Mouse (Mus musculus) neural tube, embryonic 11.5 days (tissue): ENCODE measurements at regions not wholly inside any gene's neighbourhood (a gene's known extent, or its start where the extent isn't known, plus 50 kb on each side); places are given as distances from the start of the nearest gene placed in this dataset.

Experiments
- ATAC-seq: fragments of 200-750 bp; cut with Nextera tagmentation; 2 replicates; pipeline ENCODE4 v1.8.0; 2017; ENCODE audit warnings: moderate number of reproducible peaks, mild to moderate bottlenecking, moderate TSS enrichment, moderate library complexity; ENCODE audit not compliant: insufficient read depth, low FRiP score, low TSS enrichment
- DNase-seq: peaks from one replicate; pipeline ENCODE4 v3.0.0-alpha.2; 2015; ENCODE audit warnings: low spot score
- H3K27ac ChIP-seq: fragments of 300-500 bp; sonication (generic); 2 replicates; pipeline ENCODE4 v1.5.1; 2014; ENCODE audit warnings: low read depth, mild to moderate bottlenecking, low read length
- H3K27me3 ChIP-seq: fragments of 300-500 bp; sonication (generic); 2 replicates; pipeline ENCODE4 v1.6.1; 2014; ENCODE audit warnings: mild to moderate bottlenecking, low read length, mixed read lengths; ENCODE audit not compliant: control insufficient read depth, insufficient read depth
- H3K36me3 ChIP-seq: fragments of 300-500 bp; sonication (generic); 2 replicates; pipeline ENCODE4 v1.6.1; 2014; ENCODE audit warnings: mild to moderate bottlenecking, low read length, moderate library complexity, mixed read lengths; ENCODE audit not compliant: control insufficient read depth, insufficient read depth
- H3K4me1 ChIP-seq: fragments of 300-500 bp; sonication (generic); 2 replicates; pipeline ENCODE4 v1.6.1; 2014; ENCODE audit warnings: low read length, mixed read lengths; ENCODE audit not compliant: control insufficient read depth, insufficient read depth
- H3K4me2 ChIP-seq: fragments of 300-500 bp; sonication (generic); 2 replicates; pipeline ENCODE4 v1.6.1; 2014; ENCODE audit warnings: low read depth, mild to moderate bottlenecking, moderate library complexity
- H3K4me3 ChIP-seq: fragments of 300-500 bp; sonication (generic); 2 replicates; pipeline ENCODE4 v1.5.1; 2014; ENCODE audit warnings: low read depth, low read length
- H3K9ac ChIP-seq: fragments of 300-500 bp; sonication (generic); 2 replicates; pipeline ENCODE4 v1.6.1; 2014; ENCODE audit warnings: mild to moderate bottlenecking, low read length
- H3K9me3 ChIP-seq: fragments of 300-500 bp; sonication (generic); 2 replicates; pipeline ENCODE4 v1.6.1; 2016; ENCODE audit warnings: low read length; ENCODE audit not compliant: control insufficient read depth
- WGBS: fragments of 180-500 bp; shearing (Covaris S2); extraction: QIAGEN DNeasy Blood & Tissue Kit; methylation state at CpG from one replicate; pipeline ENCODE4 v1.1.7; 2014; 5-methylcytosine and 5-hydroxymethylcytosine counted together

- Histone ChIP-seq H3K9me3 (no peaks in the 10 kb centered on the region), H3K27me3 (no peaks in the 10 kb centered on the region), H3K27ac (no peak overlapping the region), H3K4me1 (no peaks in the 10 kb centered on the region), H3K36me3 (no peaks in the 10 kb centered on the region), H3K4me3 (no peak overlapping the region), H3K9ac (no peak overlapping the region), H3K4me2 (no peak overlapping the region)
- ATAC-seq (no peak), DNase-seq (no peak)
- WGBS, result 84% methylated on average over 1 of the region's 1 CpGs
Measured at GRCm38 (mm10) chr13:15907806-15908205, 103.8 kb upstream of the Inhba start.

GRCm38 (mm10) chr13:15910578-15910977 lies 101.1 kb upstream of the Inhba start:
- no peaks in the 10 kb centered on the region for H3K36me3 ChIP-seq
- no peak overlapping the region for H3K9ac ChIP-seq
- DNase-seq, result no peak
- H3K27me3 ChIP-seq, result no peaks in the 10 kb centered on the region
- H3K9me3 ChIP-seq, result no peaks in the 10 kb centered on the region
- H3K4me1 ChIP-seq, result no peaks in the 10 kb centered on the region
- no peak overlapping the region for H3K27ac ChIP-seq
- H3K4me3 ChIP-seq, result no peak overlapping the region
- no peak overlapping the region for H3K4me2 ChIP-seq
- ATAC-seq, result no peak
- WGBS, result 81% methylated on average over 2 of the region's 2 CpGs

- WGBS, result 88% methylated on average over 1 of the region's 1 CpGs
- ATAC-seq, result no peak
Measured at GRCm38 (mm10) chr13:15911263-15911662, 100.4 kb upstream of the Inhba start.

GRCm38 (mm10) chr13:15914270-15914669 lies 97.4 kb upstream of the Inhba start:
- no peak overlapping the region for H3K27ac ChIP-seq
- ATAC-seq (no peak), DNase-seq (no peak)
- no peaks in the 10 kb centered on the region for H3K27me3 ChIP-seq
- H3K4me3 ChIP-seq, result no peak overlapping the region
- H3K4me1 ChIP-seq, result no peaks in the 10 kb centered on the region
- no peaks in the 10 kb centered on the region for H3K9me3 ChIP-seq
- no peak overlapping the region for H3K4me2 ChIP-seq
- H3K9ac ChIP-seq, result no peak overlapping the region
- H3K36me3 ChIP-seq, result no peaks in the 10 kb centered on the region
- WGBS, result 100% methylated on average over 1 of the region's 1 CpGs

More at GRCm38 (mm10) chr13:15911263-15911662, 100.4 kb upstream of the Inhba start:
- H3K4me1 ChIP-seq, result no peaks in the 10 kb centered on the region
- H3K4me2 ChIP-seq, result no peak overlapping the region
- H3K27ac ChIP-seq, result no peak overlapping the region
- no peaks in the 10 kb centered on the region for H3K36me3 ChIP-seq
- no peak for DNase-seq
- no peaks in the 10 kb centered on the region for H3K27me3 ChIP-seq
- H3K9ac ChIP-seq, result no peak overlapping the region
- H3K9me3 ChIP-seq, result no peaks in the 10 kb centered on the region
- no peak overlapping the region for H3K4me3 ChIP-seq

- Histone ChIP-seq H3K9ac (no peak overlapping the region), H3K4me2 (no peak overlapping the region), H3K4me1 (no peaks in the 10 kb centered on the region), H3K36me3 (no peaks in the 10 kb centered on the region), H3K4me3 (no peak overlapping the region), H3K27ac (no peak overlapping the region), H3K9me3 (no peaks in the 10 kb centered on the region), H3K27me3 (no peaks in the 10 kb centered on the region)
- ATAC-seq, result no peak
- no peak for DNase-seq
- 84% methylated on average over 3 of the region's 3 CpGs for WGBS
Measured at GRCm38 (mm10) chr13:15929890-15930289, 81.8 kb upstream of the Inhba start.

GRCm38 (mm10) chr13:15931553-15932162 lies 80.0 kb upstream of the Inhba start:
- H3K4me3 ChIP-seq, result no peak overlapping the region
- no peaks in the 10 kb centered on the region for H3K9me3 ChIP-seq
- ATAC-seq, result peak; percentile 43; the same call in 1 of the 2 replicates
- no peak for DNase-seq
- H3K4me2 ChIP-seq, result no peak overlapping the region
- H3K9ac ChIP-seq, result no peak overlapping the region
- H3K27me3 ChIP-seq, result no peaks in the 10 kb centered on the region
- H3K4me1 ChIP-seq, result no peaks in the 10 kb centered on the region
- 37% methylated on average over 5 of the region's 5 CpGs for WGBS
- no peak overlapping the region for H3K27ac ChIP-seq
- no peaks in the 10 kb centered on the region for H3K36me3 ChIP-seq

GRCm38 (mm10) chr13:15935689-15936088 lies 76.0 kb upstream of the Inhba start:
- H3K36me3 ChIP-seq, result no peaks in the 10 kb centered on the region
- H3K27me3 ChIP-seq, result no peaks in the 10 kb centered on the region
- H3K4me3 ChIP-seq, result no peak overlapping the region
- WGBS, result 70% methylated on average over 1 of the region's 1 CpGs
- ATAC-seq (no peak), DNase-seq (no peak)
- no peaks in the 10 kb centered on the region for H3K9me3 ChIP-seq
- H3K4me1 ChIP-seq, result no peaks in the 10 kb centered on the region
- H3K27ac ChIP-seq, result no peak overlapping the region
- no peak overlapping the region for H3K4me2 ChIP-seq
- no peak overlapping the region for H3K9ac ChIP-seq

- Histone ChIP-seq H3K9me3 (no peaks in the 10 kb centered on the region), H3K36me3 (no peaks in the 10 kb centered on the region), H3K9ac (no peak overlapping the region), H3K27ac (no peak overlapping the region), H3K4me1 (no peaks in the 10 kb centered on the region), H3K4me2 (no peak overlapping the region), H3K4me3 (no peak overlapping the region), H3K27me3 (no peaks in the 10 kb centered on the region)
- WGBS, result 83% methylated on average over 1 of the region's 1 CpGs
- DNase-seq (no peak), ATAC-seq (no peak)
Measured at GRCm38 (mm10) chr13:15936109-15936508, 75.5 kb upstream of the Inhba start.

GRCm38 (mm10) chr13:15950143-15950542 lies 61.5 kb upstream of the Inhba start:
- Histone ChIP-seq H3K27me3 (no peaks in the 10 kb centered on the region), H3K4me1 (no peaks in the 10 kb centered on the region), H3K36me3 (no peaks in the 10 kb centered on the region), H3K4me2 (no peak overlapping the region), H3K4me3 (no peak overlapping the region), H3K9ac (no peak overlapping the region), H3K9me3 (no peaks in the 10 kb centered on the region), H3K27ac (no peak overlapping the region)
- WGBS, result 82% methylated on average over 4 of the region's 4 CpGs
- DNase-seq, result no peak
- no peak for ATAC-seq
